Mouse (Mus musculus) heart, embryonic 11.5 days (tissue): ENCODE data around the gene St3gal4. TPM values are rescaled to one million over a fixed set of nuclear protein-coding genes. Genes with fewer than 3 reads are reported as not detected.
A peak's percentile ranks its signal among the peaks of the same experiment; 100 is the strongest.

Experiments
- ATAC-seq: fragments of 200-750 bp; cut with Nextera tagmentation; replicated peaks from 2 replicates; pipeline ENCODE4 v1.8.0; 2017; ENCODE audit warnings: moderate library complexity; ENCODE audit not compliant: insufficient number of reproducible peaks, low FRiP score, low TSS enrichment
- H3K27ac ChIP-seq: fragments of 300-500 bp; sonication (generic); 2 replicates; pipeline ENCODE4 v1.5.1; 2014; ENCODE audit warnings: mild to moderate bottlenecking, low read depth, low read length
- H3K27me3 ChIP-seq: fragments of 300-500 bp; sonication (generic); 2 replicates; pipeline ENCODE4 v1.6.1; 2014; ENCODE audit warnings: mild to moderate bottlenecking, low read length, mixed read lengths; ENCODE audit not compliant: control insufficient read depth, insufficient read depth
- H3K36me3 ChIP-seq: fragments of 300-500 bp; sonication (generic); 2 replicates; pipeline ENCODE4 v1.6.1; 2014; ENCODE audit warnings: mild to moderate bottlenecking, low read length, moderate library complexity, mixed read lengths; ENCODE audit not compliant: control insufficient read depth, insufficient read depth
- H3K4me1 ChIP-seq: fragments of 300-500 bp; sonication (generic); 2 replicates; pipeline ENCODE4 v1.6.1; 2014; ENCODE audit warnings: low read length; ENCODE audit not compliant: control insufficient read depth, insufficient read depth
- H3K4me2 ChIP-seq: fragments of 300-500 bp; sonication (generic); 2 replicates; pipeline ENCODE4 v1.6.1; 2014; ENCODE audit warnings: mild to moderate bottlenecking, moderate library complexity
- H3K4me3 ChIP-seq: fragments of 300-500 bp; sonication (generic); 2 replicates; pipeline ENCODE4 v1.5.1; 2014; ENCODE audit warnings: low read depth, low read length
- H3K9ac ChIP-seq: fragments of 300-500 bp; sonication (generic); 2 replicates; pipeline ENCODE4 v1.6.1; 2014; ENCODE audit warnings: mild to moderate bottlenecking, low read depth, low read length, moderate library complexity
- H3K9me3 ChIP-seq: fragments of 300-500 bp; sonication (generic); replicated peaks from 2 replicates; pipeline ENCODE4 v1.6.1; 2016; ENCODE audit warnings: low read length; ENCODE audit not compliant: control insufficient read depth
- WGBS: fragments of 180-500 bp; shearing (Covaris S2); extraction: QIAGEN DNeasy Blood & Tissue Kit; methylation state at CpG from one replicate; pipeline ENCODE4 v1.1.7; 2014; ENCODE audit not compliant: insufficient replicate concordance; 5-methylcytosine and 5-hydroxymethylcytosine counted together
- polyA plus RNA-seq: library from polyadenylated mRNA; unstranded; fragments of >200 nt; fragmentation: Nextera tagmentation; extraction: Ambion mirVana; gene quantifications from 2 replicates; pipeline ENCODE4 v1.2.1, GENCODE M21; 2014

Gene St3gal4
- polyA plus RNA-seq, result 19.8 and 20.5 TPM in 2 replicates

GRCm38 (mm10) chr9:35119168-35119567 lies at the start of gene St3gal4:
St3gal4 (minus strand) TSS chr9:35119268.
- H3K4me1 ChIP-seq, result peaks cover 39% of the 10 kb centered on the region
- H3K9ac ChIP-seq, result no peak within 1 kb of the TSS
- peak within 1 kb of the TSS; percentile 87; the same call in 1 of the 2 replicates for H3K27ac ChIP-seq

GRCm38 (mm10) chr9:35166798-35167635 lies 47.9 kb upstream of the St3gal4 start:
- H3K4me1 ChIP-seq, result no peaks in the 10 kb centered on the region
- H3K27me3 ChIP-seq, result no peaks in the 10 kb centered on the region
- no peak overlapping the region for H3K4me3 ChIP-seq
- H3K9me3 ChIP-seq, result no peaks in the 10 kb centered on the region
- H3K27ac ChIP-seq, result no peak overlapping the region
- H3K9ac ChIP-seq, result no peak overlapping the region
- no peak for ATAC-seq
- peaks cover 6% of the 10 kb centered on the region; the same call in 1 of the 2 replicates for H3K36me3 ChIP-seq
- no peak overlapping the region for H3K4me2 ChIP-seq
- WGBS, result 62% methylated on average over 9 of the region's 9 CpGs

More at GRCm38 (mm10) chr9:35119168-35119567, at the start of gene St3gal4:
- Histone ChIP-seq H3K9me3 (no peaks in the 10 kb centered on the region), H3K4me3 (no peak within 1 kb of the TSS), H3K36me3 (no peaks in the 10 kb centered on the region; the same call in 1 of the 2 replicates), H3K27me3 (no peaks in the 10 kb centered on the region), H3K4me2 (no peak within 1 kb of the TSS; the same call in 1 of the 2 replicates)
- WGBS, result 79% methylated on average over 6 of the region's 6 CpGs
- ATAC-seq, result no peak

GRCm38 (mm10) chr9:35166144-35166797 lies 47.2 kb upstream of the St3gal4 start:
- Histone ChIP-seq H3K4me1 (no peaks in the 10 kb centered on the region), H3K4me3 (no peak overlapping the region), H3K9ac (no peak overlapping the region), H3K36me3 (peaks cover 6% of the 10 kb centered on the region; the same call in 1 of the 2 replicates), H3K27ac (no peak overlapping the region), H3K9me3 (no peaks in the 10 kb centered on the region), H3K4me2 (no peak overlapping the region), H3K27me3 (no peaks in the 10 kb centered on the region)
- ATAC-seq, result no peak
- 26% methylated on average over 3 of the region's 3 CpGs for WGBS

GRCm38 (mm10) chr9:35164142-35164874 lies 45.2 kb upstream of the St3gal4 start:
- H3K36me3 ChIP-seq, result no peaks in the 10 kb centered on the region
- no peak overlapping the region for H3K9ac ChIP-seq
- H3K27me3 ChIP-seq, result no peaks in the 10 kb centered on the region
- WGBS, result 65% methylated on average over 5 of the region's 5 CpGs
- H3K27ac ChIP-seq, result no peak overlapping the region
- no peaks in the 10 kb centered on the region for H3K4me1 ChIP-seq
- H3K9me3 ChIP-seq, result no peaks in the 10 kb centered on the region
- H3K4me2 ChIP-seq, result no peak overlapping the region
- ATAC-seq, result no peak
- H3K4me3 ChIP-seq, result no peak overlapping the region

GRCm38 (mm10) chr9:35163011-35163690 lies 44.1 kb upstream of the St3gal4 start:
- WGBS, result 84% methylated on average over 11 of the region's 11 CpGs
- Histone ChIP-seq H3K9me3 (no peaks in the 10 kb centered on the region), H3K36me3 (no peaks in the 10 kb centered on the region), H3K27me3 (no peaks in the 10 kb centered on the region), H3K4me3 (no peak overlapping the region), H3K27ac (no peak overlapping the region), H3K4me1 (no peaks in the 10 kb centered on the region), H3K9ac (no peak overlapping the region), H3K4me2 (no peak overlapping the region)
- no peak for ATAC-seq

- Histone ChIP-seq H3K4me3 (no peak overlapping the region), H3K4me1 (no peaks in the 10 kb centered on the region), H3K27me3 (no peaks in the 10 kb centered on the region), H3K9me3 (no peaks in the 10 kb centered on the region), H3K36me3 (no peaks in the 10 kb centered on the region), H3K9ac (no peak overlapping the region), H3K27ac (no peak overlapping the region), H3K4me2 (no peak overlapping the region)
- no peak for ATAC-seq
- WGBS, result 90% methylated on average over 7 of the region's 7 CpGs
Measured at GRCm38 (mm10) chr9:35161721-35162120, 42.7 kb upstream of the St3gal4 start.

- WGBS, result 72% methylated on average over 2 of the region's 2 CpGs
- H3K27me3 ChIP-seq, result no peaks in the 10 kb centered on the region
- H3K4me1 ChIP-seq, result no peaks in the 10 kb centered on the region
- H3K4me2 ChIP-seq, result no peak overlapping the region
- ATAC-seq, result no peak
- no peaks in the 10 kb centered on the region for H3K9me3 ChIP-seq
- no peak overlapping the region for H3K4me3 ChIP-seq
- H3K9ac ChIP-seq, result no peak overlapping the region
- no peak overlapping the region for H3K27ac ChIP-seq
- no peaks in the 10 kb centered on the region for H3K36me3 ChIP-seq
Measured at GRCm38 (mm10) chr9:35160662-35161061, 41.6 kb upstream of the St3gal4 start.

- Histone ChIP-seq H3K4me1 (no peaks in the 10 kb centered on the region), H3K4me3 (no peak overlapping the region), H3K4me2 (no peak overlapping the region), H3K9me3 (no peaks in the 10 kb centered on the region), H3K36me3 (no peaks in the 10 kb centered on the region), H3K27me3 (no peaks in the 10 kb centered on the region), H3K9ac (no peak overlapping the region), H3K27ac (no peak overlapping the region)
- no peak for ATAC-seq
- 81% methylated on average over 3 of the region's 3 CpGs for WGBS
Measured at GRCm38 (mm10) chr9:35158477-35158876, 39.4 kb upstream of the St3gal4 start.
